Mouse (Mus musculus) kidney, postnatal 0 days (tissue): ENCODE data around the gene Tekt2. TPM values are rescaled to one million over a fixed set of nuclear protein-coding genes. Genes with fewer than 3 reads are reported as not detected.

Source experiments
- ATAC-seq: fragments of 200-750 bp; cut with Nextera tagmentation; replicated peaks from 2 replicates; pipeline ENCODE4 v1.8.0; 2017; ENCODE audit warnings: low read depth, moderate number of reproducible peaks, moderate TSS enrichment, moderate library complexity; ENCODE audit not compliant: low FRiP score
- DNase-seq: peaks from one replicate; pipeline ENCODE4 v3.0.0-alpha.2; 2016; ENCODE audit warnings: low spot score
- H3K27ac ChIP-seq: fragments of 300-500 bp; sonication (generic); 2 replicates; pipeline ENCODE4 v1.5.1; 2014; ENCODE audit warnings: mild to moderate bottlenecking
- H3K27me3 ChIP-seq: fragments of 300-500 bp; sonication (generic); 2 replicates; pipeline ENCODE4 v1.6.1; 2014; ENCODE audit warnings: low read length, mixed read lengths; ENCODE audit not compliant: insufficient read depth
- H3K36me3 ChIP-seq: fragments of 300-500 bp; sonication (generic); 2 replicates; pipeline ENCODE4 v1.6.1; 2014; ENCODE audit warnings: low read length, mixed read lengths; ENCODE audit not compliant: insufficient read depth
- H3K4me1 ChIP-seq: fragments of 300-500 bp; sonication (generic); replicated peaks from 2 replicates; pipeline ENCODE4 v1.6.1; 2014; ENCODE audit warnings: antibody characterized with exemption, low read length, mixed read lengths; ENCODE audit not compliant: insufficient read depth
- H3K4me2 ChIP-seq: fragments of 300-500 bp; sonication (generic); 2 replicates; pipeline ENCODE4 v1.6.1; 2014; ENCODE audit warnings: mild to moderate bottlenecking, low read length, moderate library complexity, mixed read lengths
- H3K4me3 ChIP-seq: fragments of 300-500 bp; sonication (generic); replicated peaks from 2 replicates; pipeline ENCODE4 v1.5.1; 2014; ENCODE audit warnings: low read depth, low read length
- H3K9ac ChIP-seq: fragments of 300-500 bp; sonication (generic); 2 replicates; pipeline ENCODE4 v1.6.1; 2014; ENCODE audit warnings: low read depth, low read length
- H3K9me3 ChIP-seq: fragments of 300-500 bp; sonication (generic); replicated peaks from 2 replicates; pipeline ENCODE4 v1.6.1; 2016; ENCODE audit warnings: low read length, inconsistent platforms, mixed read lengths
- CTCF ChIP-seq: IDR thresholded peaks from 2 replicates; pipeline ENCODE4 v1.5.1; 2016; ENCODE audit warnings: antibody characterized with exemption, low read depth, mild to moderate bottlenecking, moderate library complexity
- WGBS: fragments of 180-500 bp; shearing (Covaris S2); extraction: QIAGEN DNeasy Blood & Tissue Kit; methylation state at CpG from one replicate; pipeline ENCODE4 v1.1.7; 2014; 5-methylcytosine and 5-hydroxymethylcytosine counted together
- polyA plus RNA-seq: library from polyadenylated mRNA; unstranded; fragments of >200 nt; fragmentation: Nextera tagmentation; extraction: Ambion mirVana; gene quantifications from 2 replicates; pipeline ENCODE4 v1.2.1, GENCODE M21; 2015

Tekt2 gene
- polyA plus RNA-seq, 1 experiment from 2014 or later, result 2.1 TPM

DNA sequence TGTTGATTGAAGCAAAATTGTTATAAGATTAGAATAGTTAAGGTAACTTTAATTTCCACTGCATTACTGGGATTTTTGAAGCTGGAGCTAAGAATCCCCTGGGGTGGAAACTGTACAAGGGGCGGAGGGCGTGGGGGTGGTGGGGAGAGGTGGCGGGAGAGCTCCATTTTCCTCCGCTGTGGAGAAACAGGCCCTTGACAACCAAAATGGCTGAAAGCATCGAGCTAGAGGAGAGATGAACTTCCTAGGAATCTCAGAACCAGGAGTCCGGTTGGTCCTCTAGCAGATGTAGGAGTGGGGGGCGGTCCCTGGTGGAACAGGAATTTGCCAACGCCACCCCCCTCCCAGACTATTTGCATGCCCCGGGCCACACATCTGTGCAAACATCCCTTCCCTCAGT, 43.8 kb downstream of the Tekt2 start:
- ATAC-seq (no peak), DNase-seq (no peak)
- Histone ChIP-seq H3K9me3 (no peaks in the 10 kb centered on the region), H3K4me1 (peaks cover 6% of the 10 kb centered on the region; the same call in 1 of the 2 replicates), H3K9ac (no peak overlapping the region), H3K27ac (no peak overlapping the region), H3K4me3 (no peak overlapping the region), H3K27me3 (peaks cover 8% of the 10 kb centered on the region), H3K36me3 (no peaks in the 10 kb centered on the region), H3K4me2 (no peak overlapping the region)
- WGBS, result 68% methylated on average over 9 of the region's 9 CpGs
- TF ChIP-seq CTCF, result no peak

GRCm38 (mm10) chr4:126278961-126279360, 46.5 kb downstream of the Tekt2 start:
- no peak for ATAC-seq
- WGBS, result 47% methylated on average over 9 of the region's 9 CpGs

GRCm38 (mm10) chr4:126278565-126278915, 46.9 kb downstream of the Tekt2 start:
- Histone ChIP-seq H3K27ac (no peak overlapping the region), H3K4me2 (no peak overlapping the region), H3K4me1 (no peaks in the 10 kb centered on the region; the same call in 1 of the 2 replicates), H3K4me3 (no peak overlapping the region), H3K9me3 (no peaks in the 10 kb centered on the region), H3K9ac (no peak overlapping the region), H3K36me3 (0 out of 2 replicates have a peak, but pooled peaks cover 5% of the 10 kb centered on the region), H3K27me3 (no peaks in the 10 kb centered on the region)
- WGBS, result 36% methylated on average over 9 of the region's 9 CpGs
- TF ChIP-seq CTCF, result no peak
- DNase-seq (no peak), ATAC-seq (no peak)

More at GRCm38 (mm10) chr4:126278961-126279360, 46.5 kb downstream of the Tekt2 start:
- Histone ChIP-seq H3K36me3 (0 out of 2 replicates have a peak, but pooled peaks cover 2% of the 10 kb centered on the region), H3K27me3 (no peaks in the 10 kb centered on the region), H3K9me3 (no peaks in the 10 kb centered on the region), H3K4me2 (no peak overlapping the region), H3K4me1 (no peaks in the 10 kb centered on the region; the same call in 1 of the 2 replicates), H3K9ac (no peak overlapping the region), H3K4me3 (no peak overlapping the region), H3K27ac (no peak overlapping the region)
- no peak for TF ChIP-seq CTCF
- no peak for DNase-seq

DNA sequence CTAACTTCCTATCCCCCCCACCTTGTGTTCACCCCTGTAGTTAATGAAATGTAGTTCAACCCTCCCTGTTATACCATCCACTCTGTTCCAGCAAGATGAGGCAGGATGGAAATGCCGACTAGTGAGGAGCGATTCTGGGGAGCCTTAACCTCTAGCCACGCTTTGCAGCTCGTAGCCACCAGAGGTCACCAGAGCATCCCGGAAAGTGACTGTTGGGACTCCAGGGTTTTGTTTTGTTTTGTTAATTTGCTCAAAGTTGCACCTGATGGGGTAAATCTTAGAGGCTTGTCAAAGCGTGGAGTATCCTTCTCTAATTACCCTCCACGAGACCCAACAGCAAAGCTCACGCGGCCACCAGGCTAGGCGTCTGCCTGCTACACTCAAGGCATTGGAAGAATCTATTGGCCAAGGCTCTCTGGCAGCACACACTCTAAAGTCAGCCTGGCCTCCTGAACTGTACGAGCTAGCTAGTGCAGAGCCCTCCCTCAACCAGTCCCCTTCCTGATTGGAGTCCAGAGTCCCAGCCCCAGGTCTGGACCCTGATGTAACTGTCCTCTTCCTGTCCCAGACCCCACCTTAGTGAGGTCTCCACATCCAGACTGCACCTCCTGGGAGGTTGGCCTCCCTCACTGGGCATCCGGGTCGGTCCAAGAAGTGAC, 47.5 kb downstream of the Tekt2 start:
- H3K27ac ChIP-seq, result no peak overlapping the region
- WGBS, result 8% methylated on average over 13 of the region's 13 CpGs
- H3K4me2 ChIP-seq, result peak overlapping the region; percentile 37
- H3K9me3 ChIP-seq, result no peaks in the 10 kb centered on the region
- H3K27me3 ChIP-seq, result no peaks in the 10 kb centered on the region
- peak; percentile 86 for TF ChIP-seq CTCF
- peak; percentile 52 for ATAC-seq
- H3K9ac ChIP-seq, result no peak overlapping the region
- no peak overlapping the region for H3K4me3 ChIP-seq
- H3K36me3 ChIP-seq, result peaks cover 7% of the 10 kb centered on the region; the same call in 1 of the 2 replicates
- H3K4me1 ChIP-seq, result no peaks in the 10 kb centered on the region; the same call in 1 of the 2 replicates
- DNase-seq, result peak; percentile 83

DNA sequence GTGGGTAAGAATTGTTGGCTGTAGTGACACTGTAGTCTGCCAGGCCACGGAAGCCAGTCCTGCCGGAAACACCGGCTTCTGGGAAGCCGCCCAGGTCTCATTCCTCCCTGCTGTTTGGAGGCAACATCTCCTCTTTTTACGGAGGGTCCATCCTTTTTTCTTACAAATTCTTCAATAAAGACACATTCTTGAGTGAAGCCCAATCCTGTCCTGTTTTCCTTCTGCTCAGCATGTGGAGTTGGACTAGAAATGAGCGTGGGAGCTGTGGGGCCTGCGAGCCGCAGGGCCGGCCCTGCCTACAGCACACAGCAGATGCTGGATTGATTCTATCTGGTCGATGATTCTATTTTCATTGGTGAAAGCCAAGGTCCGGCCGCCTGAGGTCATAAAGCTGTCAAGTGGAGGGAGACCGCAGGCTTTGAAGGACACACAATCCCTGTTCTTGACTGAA, 49.8 kb downstream of the Tekt2 start:
- Histone ChIP-seq H3K4me2 (no peak overlapping the region), H3K9ac (no peak overlapping the region), H3K27ac (0 out of 2 replicates have a peak overlapping the region, but pooled peaks have one; percentile 3), H3K36me3 (peaks cover 9% of the 10 kb centered on the region; the same call in 1 of the 2 replicates), H3K9me3 (no peaks in the 10 kb centered on the region), H3K4me1 (no peaks in the 10 kb centered on the region; the same call in 1 of the 2 replicates), H3K4me3 (no peak overlapping the region), H3K27me3 (no peaks in the 10 kb centered on the region)
- TF ChIP-seq CTCF, result no peak
- WGBS, result 52% methylated on average over 13 of the region's 13 CpGs
- peak; percentile 80 for DNase-seq
- ATAC-seq, result 0 out of 2 replicates have a peak, but pooled peaks have one; percentile 41

GRCm38 (mm10) chr4:126275081-126275480, 50.4 kb downstream of the Tekt2 start:
- Histone ChIP-seq H3K27ac (0 out of 2 replicates have a peak overlapping the region, but pooled peaks have one; percentile 36), H3K27me3 (no peaks in the 10 kb centered on the region), H3K4me3 (no peak overlapping the region), H3K9me3 (no peaks in the 10 kb centered on the region), H3K9ac (no peak overlapping the region), H3K4me2 (no peak overlapping the region), H3K36me3 (peaks cover 9% of the 10 kb centered on the region; the same call in 1 of the 2 replicates), H3K4me1 (no peaks in the 10 kb centered on the region; the same call in 1 of the 2 replicates)
- DNase-seq (no peak), ATAC-seq (no peak)
- no peak for TF ChIP-seq CTCF
- WGBS, result 85% methylated on average over 4 of the region's 4 CpGs
